Mouse (Mus musculus): ENCODE measurements around the gene Srl. TPM values are rescaled to one million over a fixed set of nuclear protein-coding genes. Genes with fewer than 3 reads are reported as not detected.
A peak's percentile ranks its signal among the peaks of the same experiment; 100 is the strongest.

Srl gene
- total and polyA plus RNA-seq, 3 experiments, result 276 to 870 (median 771) TPM

- Histone ChIP-seq H3K9ac (ENCODE audit: low read depth, low read length) (no peak overlapping the region), H3K4me3 (no peak overlapping the region), H3K27me3 (ENCODE audit: control insufficient read depth, insufficient read depth, low read length) (no peaks in the 10 kb centered on the region), H3K36me3 (ENCODE audit: control insufficient read depth, insufficient read depth, low read length) (no peaks in the 10 kb centered on the region), H3K79me2 (replicated peaks; ENCODE audit: control insufficient read depth, insufficient read depth, low read length) (no peaks in the 10 kb centered on the region), H3K4me1 (ENCODE audit: control insufficient read depth, insufficient read depth, low read length) (no peaks in the 10 kb centered on the region), H3K27ac (no peak overlapping the region)
- intact Hi-C loops (cut with DNase I), result no loop called here
- DNase-seq, result no peak
- TF ChIP-seq POLR2A (IDR thresholded peaks at IDR 0.05; ENCODE audit: insufficient read depth, low read depth, low read length) (no peak), EP300 (IDR thresholded peaks at IDR 0.05; ENCODE audit: insufficient read depth, low read depth, low read length) (no peak), CTCF (IDR thresholded peaks at IDR 0.05) (no peak)
- 81% methylated on average over 4 of the region's 4 CpGs for WGBS
These were observed 29.1 kb upstream of the Srl start for GRCm38 (mm10) chr16:4570737-4571136.

- Histone ChIP-seq H3K27me3 (ENCODE audit: control insufficient read depth, insufficient read depth, low read length) (no peaks in the 10 kb centered on the region), H3K27ac (no peak overlapping the region), H3K4me3 (no peak overlapping the region), H3K9ac (ENCODE audit: low read depth, low read length) (no peak overlapping the region), H3K4me1 (ENCODE audit: control insufficient read depth, insufficient read depth, low read length) (no peaks in the 10 kb centered on the region), H3K36me3 (ENCODE audit: control insufficient read depth, insufficient read depth, low read length) (no peaks in the 10 kb centered on the region), H3K79me2 (replicated peaks; ENCODE audit: control insufficient read depth, insufficient read depth, low read length) (no peaks in the 10 kb centered on the region)
- intact Hi-C loops (cut with DNase I), result loop anchor here (1.0 to 5.0 kb wide), 2 partner anchors 40 to 99 kb away; no protein-coding TSS in a partner anchor
- no peak for TF ChIP-seq POLR2A (IDR thresholded peaks at IDR 0.05; ENCODE audit: insufficient read depth, low read depth, low read length)
- TF ChIP-seq CTCF (IDR thresholded peaks at IDR 0.05), result peak; percentile 96
- TF ChIP-seq EP300 (IDR thresholded peaks at IDR 0.05; ENCODE audit: insufficient read depth, low read depth, low read length), result peak; percentile 92
- DNase-seq, result peak; percentile 80 to 88
- 18% methylated on average over 4 of the region's 4 CpGs for WGBS
These were observed 26.3 kb upstream of the Srl start for GRCm38 (mm10) chr16:4567912-4568311.

- Histone ChIP-seq H3K36me3 (ENCODE audit: control insufficient read depth, insufficient read depth, low read length) (no peaks in the 10 kb centered on the region), H3K4me3 (peak overlapping the region; percentile 70), H3K9ac (ENCODE audit: low read depth, low read length) (peak overlapping the region; percentile 50), H3K79me2 (replicated peaks; ENCODE audit: control insufficient read depth, insufficient read depth, low read length) (no peaks in the 10 kb centered on the region; the same call in 1 of the 2 replicates), H3K27ac (peak overlapping the region; percentile 97), H3K4me1 (ENCODE audit: control insufficient read depth, insufficient read depth, low read length) (peaks cover 1% of the 10 kb centered on the region; the same call in 1 of the 2 replicates), H3K27me3 (ENCODE audit: control insufficient read depth, insufficient read depth, low read length) (no peaks in the 10 kb centered on the region)
- WGBS, result 1% methylated on average over 43 of the region's 43 CpGs
- TF ChIP-seq EP300 (IDR thresholded peaks at IDR 0.05; ENCODE audit: insufficient read depth, low read depth, low read length) (peak; percentile 49; the same call in 1 of the 2 replicates), CTCF (IDR thresholded peaks at IDR 0.05) (peak; percentile 77), POLR2A (IDR thresholded peaks at IDR 0.05; ENCODE audit: insufficient read depth, low read depth, low read length) (peak; percentile 52)
- intact Hi-C loops (cut with DNase I), result loop anchor here (2.0 kb wide), 1 partner anchor 26 kb away; no protein-coding TSS in a partner anchor
- DNase-seq, result peak; percentile 84 to 86
These were observed 18.7 kb upstream of the Srl start for GRCm38 (mm10) chr16:4560145-4560952.

- intact Hi-C loops (cut with DNase I), result loop anchor here (2.0 to 10.0 kb wide), 3 partner anchors 27 to 225 kb away; partner anchors contain the start of gene Glis2
- TF ChIP-seq POLR2A (IDR thresholded peaks at IDR 0.05; ENCODE audit: insufficient read depth, low read depth, low read length) (no peak), CTCF (IDR thresholded peaks at IDR 0.05) (peak; percentile 66), EP300 (IDR thresholded peaks at IDR 0.05; ENCODE audit: insufficient read depth, low read depth, low read length) (peak; percentile 50; the same call in 1 of the 2 replicates)
- DNase-seq, result peak; percentile 89 to 91
- Histone ChIP-seq H3K9ac (ENCODE audit: low read depth, low read length) (peak within 1 kb of the TSS; percentile 89), H3K27me3 (ENCODE audit: control insufficient read depth, insufficient read depth, low read length) (no peaks in the 10 kb centered on the region), H3K4me1 (ENCODE audit: control insufficient read depth, insufficient read depth, low read length) (peaks cover 1% of the 10 kb centered on the region; the same call in 1 of the 2 replicates), H3K4me3 (peak within 1 kb of the TSS; percentile 70), H3K36me3 (ENCODE audit: control insufficient read depth, insufficient read depth, low read length) (no peaks in the 10 kb centered on the region), H3K27ac (peak within 1 kb of the TSS; percentile 97), H3K79me2 (replicated peaks; ENCODE audit: control insufficient read depth, insufficient read depth, low read length) (no peaks in the 10 kb centered on the region; the same call in 1 of the 2 replicates)
- WGBS, result 0% methylated on average over 17 of the region's 17 CpGs
These were observed 18.1 kb upstream of the Srl start, which contains the start of gene Tfap4 for GRCm38 (mm10) chr16:4559715-4560144. TSS of gene Tfap4 (minus strand) at chr16:4559854.

- H3K79me2 ChIP-seq (replicated peaks; ENCODE audit: control insufficient read depth, insufficient read depth, low read length), result no peaks in the 10 kb centered on the region; the same call in 1 of the 2 replicates
- TF ChIP-seq CTCF (IDR thresholded peaks at IDR 0.05), result no peak
- no peak for TF ChIP-seq EP300 (IDR thresholded peaks at IDR 0.05; ENCODE audit: insufficient read depth, low read depth, low read length)
- TF ChIP-seq POLR2A (IDR thresholded peaks at IDR 0.05; ENCODE audit: insufficient read depth, low read depth, low read length), result no peak
- H3K36me3 ChIP-seq (ENCODE audit: control insufficient read depth, insufficient read depth, low read length), result no peaks in the 10 kb centered on the region
- H3K4me3 ChIP-seq, result peak overlapping the region; percentile 70
- WGBS, result under 1% methylated on average over 43 of the region's 43 CpGs
- intact Hi-C loops (cut with DNase I), result loop anchor here (2.0 to 10.0 kb wide), 2 partner anchors 36 to 226 kb away; partner anchors contain the start of gene Glis2
- H3K27ac ChIP-seq, result peak overlapping the region; percentile 97
- peak overlapping the region; percentile 89 for H3K9ac ChIP-seq (ENCODE audit: low read depth, low read length)
- peak in 1 of 2 experiments; percentile 83 for DNase-seq
- H3K4me1 ChIP-seq (ENCODE audit: control insufficient read depth, insufficient read depth, low read length), result peaks cover 1% of the 10 kb centered on the region; the same call in 1 of the 2 replicates
- H3K27me3 ChIP-seq (ENCODE audit: control insufficient read depth, insufficient read depth, low read length), result no peaks in the 10 kb centered on the region
These were observed 17.5 kb upstream of the Srl start for GRCm38 (mm10) chr16:4558980-4559631.
